Mouse (Mus musculus): ENCODE results near the gene Zbtb17. TPM values are rescaled to one million over a fixed set of nuclear protein-coding genes. Genes with fewer than 3 reads are reported as not detected.

Zbtb17 gene
- polyA plus RNA-seq, 1 experiment from 2014 or later: 31.8 TPM

DNA sequence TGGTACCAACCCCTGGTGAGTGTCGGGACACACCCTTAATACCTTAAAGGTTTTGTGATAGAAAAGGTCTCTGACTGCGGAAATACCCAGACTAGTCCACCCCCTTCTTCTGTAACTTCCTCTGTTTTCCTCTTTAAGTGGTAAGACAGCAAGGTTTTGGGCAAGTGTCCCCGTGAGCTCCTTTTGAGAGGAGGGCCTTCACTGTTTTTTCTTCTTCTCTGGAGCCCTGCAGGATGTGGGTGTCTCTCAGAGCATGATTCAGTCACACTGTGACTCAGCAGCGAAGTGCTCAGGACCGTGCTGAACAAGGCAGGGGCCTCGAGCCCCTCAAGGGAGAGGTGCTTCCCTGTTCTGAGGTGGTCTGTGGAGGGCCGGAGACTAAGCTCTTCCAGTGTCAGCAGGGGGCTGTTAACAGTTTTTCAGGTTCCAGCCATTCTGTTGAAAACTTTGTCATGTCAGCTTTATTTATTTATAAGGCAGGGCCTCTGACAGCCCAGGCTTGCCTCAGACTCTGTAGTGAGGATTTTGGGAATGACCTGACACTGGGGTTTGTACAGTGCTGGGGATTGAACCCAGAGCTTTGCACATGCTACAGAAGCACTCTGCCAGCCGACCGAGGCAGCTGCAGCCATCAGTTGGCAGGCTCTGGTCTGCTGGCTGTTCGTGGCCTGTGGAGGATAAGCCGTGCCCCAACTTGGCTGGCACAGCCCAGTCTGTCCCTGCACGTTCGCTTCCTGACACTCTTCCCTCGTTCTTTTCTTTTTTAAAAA, 10.3 kb downstream of the Zbtb17 start:
- H3K27ac ChIP-seq (ENCODE audit: low read length): peak overlapping the region; percentile 76
- peak overlapping the region; percentile 47; the same call in 1 of the 2 replicates for H3K9ac ChIP-seq (ENCODE audit: low read length)
- H3K4me3 ChIP-seq (replicated peaks; ENCODE audit: low read length): no peak overlapping the region
- no peaks in the 10 kb centered on the region for H3K9me3 ChIP-seq (replicated peaks; ENCODE audit: control insufficient read depth, low read length)
- 56% methylated on average over 14 of the region's 14 CpGs for WGBS
- ATAC-seq (ENCODE audit: insufficient read depth, low FRiP score): no peak
- no peak overlapping the region for H3K4me2 ChIP-seq (ENCODE audit: low read depth, low read length)
- peaks cover 26% of the 10 kb centered on the region for H3K4me1 ChIP-seq (ENCODE audit: control insufficient read depth, insufficient read depth, low read length)
- H3K36me3 ChIP-seq (ENCODE audit: control insufficient read depth, insufficient read depth, low read length): no peaks in the 10 kb centered on the region; the same call in 1 of the 2 replicates
- no peaks in the 10 kb centered on the region for H3K27me3 ChIP-seq (ENCODE audit: control insufficient read depth, insufficient read depth, low read length)

- no peaks in the 10 kb centered on the region for H3K27me3 ChIP-seq (ENCODE audit: control insufficient read depth, insufficient read depth, low read length)
- WGBS: 72% methylated on average over 4 of the region's 4 CpGs
- no peak for ATAC-seq (ENCODE audit: insufficient read depth, low FRiP score)
These were observed 11.1 kb downstream of the Zbtb17 start for GRCm38 (mm10) chr4:141455526-141455925.

GRCm38 (mm10) chr4:141456193-141456938, 11.9 kb downstream of the Zbtb17 start:
- Histone ChIP-seq H3K9me3 (replicated peaks; ENCODE audit: control insufficient read depth, low read length) (no peaks in the 10 kb centered on the region), H3K4me2 (ENCODE audit: low read depth, low read length) (no peak overlapping the region), H3K4me3 (replicated peaks; ENCODE audit: low read length) (no peak overlapping the region), H3K27me3 (ENCODE audit: control insufficient read depth, insufficient read depth, low read length) (no peaks in the 10 kb centered on the region), H3K36me3 (ENCODE audit: control insufficient read depth, insufficient read depth, low read length) (no peaks in the 10 kb centered on the region; the same call in 1 of the 2 replicates), H3K9ac (ENCODE audit: low read length) (no peak overlapping the region), H3K4me1 (ENCODE audit: control insufficient read depth, insufficient read depth, low read length) (peaks cover 36% of the 10 kb centered on the region), H3K27ac (ENCODE audit: low read length) (peak overlapping the region; percentile 76; the same call in 1 of the 2 replicates)
- WGBS: 91% methylated on average over 14 of the region's 14 CpGs
- ATAC-seq (ENCODE audit: insufficient read depth, low FRiP score): no peak

More at GRCm38 (mm10) chr4:141455526-141455925, 11.1 kb downstream of the Zbtb17 start:
- H3K27ac ChIP-seq (ENCODE audit: low read length): peak overlapping the region; percentile 76
- H3K9ac ChIP-seq (ENCODE audit: low read length): no peak overlapping the region
- H3K4me3 ChIP-seq (replicated peaks; ENCODE audit: low read length): no peak overlapping the region
- H3K36me3 ChIP-seq (ENCODE audit: control insufficient read depth, insufficient read depth, low read length): no peaks in the 10 kb centered on the region; the same call in 1 of the 2 replicates
- peaks cover 27% of the 10 kb centered on the region for H3K4me1 ChIP-seq (ENCODE audit: control insufficient read depth, insufficient read depth, low read length)
- H3K4me2 ChIP-seq (ENCODE audit: low read depth, low read length): no peak overlapping the region
- no peaks in the 10 kb centered on the region for H3K9me3 ChIP-seq (replicated peaks; ENCODE audit: control insufficient read depth, low read length)

GRCm38 (mm10) chr4:141458236-141458635, 13.8 kb downstream of the Zbtb17 start:
- H3K9me3 ChIP-seq (replicated peaks; ENCODE audit: control insufficient read depth, low read length): no peaks in the 10 kb centered on the region
- peak; percentile 58; the same call in 1 of the 2 replicates for ATAC-seq (ENCODE audit: insufficient read depth, low FRiP score)
- no peaks in the 10 kb centered on the region for H3K36me3 ChIP-seq (ENCODE audit: control insufficient read depth, insufficient read depth, low read length)
- peaks cover 36% of the 10 kb centered on the region for H3K4me1 ChIP-seq (ENCODE audit: control insufficient read depth, insufficient read depth, low read length)
- no peak overlapping the region for H3K4me2 ChIP-seq (ENCODE audit: low read depth, low read length)
- no peaks in the 10 kb centered on the region for H3K27me3 ChIP-seq (ENCODE audit: control insufficient read depth, insufficient read depth, low read length)
- no peak overlapping the region for H3K4me3 ChIP-seq (replicated peaks; ENCODE audit: low read length)
- H3K27ac ChIP-seq (ENCODE audit: low read length): peak overlapping the region; percentile 87
- H3K9ac ChIP-seq (ENCODE audit: low read length): peak overlapping the region; percentile 13; the same call in 1 of the 2 replicates
- WGBS: 11% methylated on average over 7 of the region's 7 CpGs

DNA sequence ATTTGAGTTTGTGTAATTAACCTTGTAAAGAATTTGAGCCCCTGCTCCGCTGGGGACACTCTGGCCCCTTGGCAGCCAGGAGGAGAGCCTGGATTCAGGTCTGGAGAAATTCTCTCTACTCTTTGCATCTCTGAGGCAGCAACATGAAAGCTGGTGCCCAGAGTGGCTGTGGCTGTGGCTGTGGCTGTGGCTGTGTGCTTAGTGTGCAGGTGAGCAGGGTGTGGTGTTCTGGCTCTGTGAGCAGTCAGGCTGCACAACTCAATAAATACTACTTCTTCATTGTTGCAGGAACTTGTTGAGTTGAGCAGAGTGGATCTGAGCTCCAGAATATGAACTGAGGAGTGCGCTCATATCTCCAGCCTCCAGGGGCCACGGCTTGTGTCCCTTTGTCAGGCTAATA, 14.4 kb downstream of the Zbtb17 start:
- H3K27me3 ChIP-seq (ENCODE audit: control insufficient read depth, insufficient read depth, low read length): no peaks in the 10 kb centered on the region
- no peak overlapping the region for H3K4me2 ChIP-seq (ENCODE audit: low read depth, low read length)
- H3K36me3 ChIP-seq (ENCODE audit: control insufficient read depth, insufficient read depth, low read length): peaks cover 3% of the 10 kb centered on the region
- peak overlapping the region; percentile 13; the same call in 1 of the 2 replicates for H3K9ac ChIP-seq (ENCODE audit: low read length)
- H3K9me3 ChIP-seq (replicated peaks; ENCODE audit: control insufficient read depth, low read length): no peaks in the 10 kb centered on the region
- H3K4me1 ChIP-seq (ENCODE audit: control insufficient read depth, insufficient read depth, low read length): peaks cover 36% of the 10 kb centered on the region
- ATAC-seq (ENCODE audit: insufficient read depth, low FRiP score): peak; percentile 37; the same call in 1 of the 2 replicates
- WGBS: 54% methylated on average over 3 of the region's 3 CpGs
- H3K27ac ChIP-seq (ENCODE audit: low read length): peak overlapping the region; percentile 87
- no peak overlapping the region for H3K4me3 ChIP-seq (replicated peaks; ENCODE audit: low read length)

DNA sequence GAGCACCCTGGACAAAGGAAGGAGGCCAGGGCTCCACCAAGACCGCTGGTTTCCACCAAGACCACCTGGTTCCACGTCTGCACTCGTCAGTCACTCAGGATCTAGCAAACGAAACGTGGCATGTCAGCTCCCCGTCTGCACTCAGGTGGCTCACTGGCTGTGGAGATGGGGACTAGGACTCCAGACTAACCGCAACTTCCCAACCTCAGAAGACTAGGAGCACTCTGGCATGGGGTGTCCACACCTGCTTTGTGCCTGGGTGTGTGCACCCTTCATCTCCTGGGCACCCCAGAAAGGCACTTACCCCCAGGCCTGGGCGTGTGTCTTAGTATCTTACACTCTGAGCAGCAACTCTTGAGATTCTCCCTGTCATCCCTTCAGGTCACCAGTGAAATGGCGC, 15.3 kb downstream of the Zbtb17 start:
- no peaks in the 10 kb centered on the region for H3K27me3 ChIP-seq (ENCODE audit: control insufficient read depth, insufficient read depth, low read length)
- peaks cover 31% of the 10 kb centered on the region for H3K4me1 ChIP-seq (ENCODE audit: control insufficient read depth, insufficient read depth, low read length)
- peaks cover 10% of the 10 kb centered on the region for H3K36me3 ChIP-seq (ENCODE audit: control insufficient read depth, insufficient read depth, low read length)
- 88% methylated on average over 9 of the region's 9 CpGs for WGBS
- H3K9me3 ChIP-seq (replicated peaks; ENCODE audit: control insufficient read depth, low read length): no peaks in the 10 kb centered on the region
- ATAC-seq (ENCODE audit: insufficient read depth, low FRiP score): no peak
- no peak overlapping the region for H3K4me2 ChIP-seq (ENCODE audit: low read depth, low read length)
- no peak overlapping the region for H3K4me3 ChIP-seq (replicated peaks; ENCODE audit: low read length)
- H3K9ac ChIP-seq (ENCODE audit: low read length): no peak overlapping the region
- peak overlapping the region; percentile 87 for H3K27ac ChIP-seq (ENCODE audit: low read length)

DNA sequence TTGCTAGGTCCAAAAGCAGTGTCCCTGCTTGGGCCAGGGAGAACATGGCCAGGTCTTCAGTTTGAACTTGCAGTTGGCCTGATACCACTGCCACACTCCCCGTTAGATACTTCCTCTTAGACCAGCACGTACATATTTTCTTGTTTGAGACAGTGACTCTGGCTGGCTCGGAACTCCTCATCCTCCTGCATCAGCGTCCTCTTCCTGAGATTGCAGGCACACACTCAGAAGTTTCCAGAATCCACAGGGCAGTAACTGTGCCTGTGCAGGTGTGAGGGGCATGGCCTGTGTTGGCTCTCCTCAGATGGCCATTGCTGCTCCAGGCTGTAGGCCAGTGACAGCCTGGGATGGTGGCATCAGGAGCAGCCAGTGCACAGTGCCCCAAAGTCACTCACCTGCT, 16.0 kb downstream of the Zbtb17 start:
- Histone ChIP-seq H3K27me3 (ENCODE audit: control insufficient read depth, insufficient read depth, low read length) (no peaks in the 10 kb centered on the region), H3K36me3 (ENCODE audit: control insufficient read depth, insufficient read depth, low read length) (peaks cover 16% of the 10 kb centered on the region), H3K4me3 (replicated peaks; ENCODE audit: low read length) (no peak overlapping the region), H3K4me1 (ENCODE audit: control insufficient read depth, insufficient read depth, low read length) (peaks cover 24% of the 10 kb centered on the region), H3K9me3 (replicated peaks; ENCODE audit: control insufficient read depth, low read length) (no peaks in the 10 kb centered on the region), H3K27ac (ENCODE audit: low read length) (0 out of 2 replicates have a peak overlapping the region, but pooled peaks have one; percentile 8), H3K4me2 (ENCODE audit: low read depth, low read length) (no peak overlapping the region), H3K9ac (ENCODE audit: low read length) (no peak overlapping the region)
- no peak for ATAC-seq (ENCODE audit: insufficient read depth, low FRiP score)
- whole genome bisulfite sequencing: 84% methylated on average over 4 of the region's 4 CpGs

- peak; percentile 41; the same call in 1 of the 2 replicates for ATAC-seq (ENCODE audit: insufficient read depth, low FRiP score)
- H3K4me1 ChIP-seq (ENCODE audit: control insufficient read depth, insufficient read depth, low read length): peaks cover 20% of the 10 kb centered on the region; the same call in 1 of the 2 replicates
- no peaks in the 10 kb centered on the region for H3K9me3 ChIP-seq (replicated peaks; ENCODE audit: control insufficient read depth, low read length)
- 0 out of 2 replicates have a peak overlapping the region, but pooled peaks have one; percentile 36 for H3K9ac ChIP-seq (ENCODE audit: low read length)
- H3K36me3 ChIP-seq (ENCODE audit: control insufficient read depth, insufficient read depth, low read length): peaks cover 22% of the 10 kb centered on the region
- WGBS: 57% methylated on average over 12 of the region's 12 CpGs
- no peak overlapping the region for H3K4me3 ChIP-seq (replicated peaks; ENCODE audit: low read length)
- H3K4me2 ChIP-seq (ENCODE audit: low read depth, low read length): 0 out of 2 replicates have a peak overlapping the region, but pooled peaks have one; percentile 7
- no peaks in the 10 kb centered on the region for H3K27me3 ChIP-seq (ENCODE audit: control insufficient read depth, insufficient read depth, low read length)
- 0 out of 2 replicates have a peak overlapping the region, but pooled peaks have one; percentile 8 for H3K27ac ChIP-seq (ENCODE audit: low read length)
These were observed 16.6 kb downstream of the Zbtb17 start for GRCm38 (mm10) chr4:141461088-141461487.

All from stomach, embryonic 16.5 days (tissue).